16 mouse cellular contexts compared by ENCODE assay signal in genomic region chr5:121145609-121146008, GRCm38 (mm10). TPM values are rescaled to one million over a fixed set of nuclear protein-coding genes. Genes with fewer than 3 reads are reported as not detected.
DNase-seq lines count a peak whose midpoint lies in the region; ATAC-seq lines count a peak whose summit lies in the region.
"Had no signal": no experiment of that assay in that cellular context is flagged by ENCODE, and none has a peak within 500 bp of the region (broad histone marks: within the 10 kb centered on the region; RNA-seq: fewer than 3 reads in every experiment).

No protein-coding gene starts in this region.

- peak; percentile 20; the same call in 1 of the 2 replicates for ATAC-seq in frontal cortex, adult (ENCODE audit: low TSS enrichment)
- ATAC-seq in kidney, embryonic 15.5 days (replicated peaks; ENCODE audit: low FRiP score) = peak; percentile 64; the same call in 1 of the 2 replicates
- no peak for ATAC-seq in cerebellum, adult (ENCODE audit: insufficient number of reproducible peaks, low FRiP score, low TSS enrichment)
- ATAC-seq: intestine, embryonic 16.5 days; Patski had no signal

- no peaks in the 10 kb centered on the region for H3K9me3 ChIP-seq in kidney, embryonic 15.5 days (replicated peaks)

- H3K36me3 ChIP-seq in kidney, embryonic 15.5 days = peaks cover 92% of the 10 kb centered on the region

- H3K4me3 ChIP-seq in kidney, embryonic 15.5 days (replicated peaks) = no peak overlapping the region
- H3K4me3 ChIP-seq: gastrocnemius, adult 2 months had no signal

- H3K27me3 ChIP-seq in kidney, embryonic 15.5 days = no peaks in the 10 kb centered on the region
- H3K27me3 ChIP-seq: Patski had no signal

- no peak overlapping the region for H3K9ac ChIP-seq in kidney, embryonic 15.5 days
- H3K9ac ChIP-seq: lung, embryonic 14.5 days had no signal

- 74% methylated on average over 5 of the region's 5 CpGs for WGBS in kidney, embryonic 15.5 days

- DNase-seq in frontal cortex, postnatal 25 days (ENCODE audit: low spot score in 2 of 2) = no peak
- no peak for DNase-seq in kidney, postnatal 10 days
- DNase-seq in right cerebral cortex, adult 18-20 months = peak; percentile 25
- DNase-seq in right cerebral cortex, postnatal 25 days = no peak
- no peak for DNase-seq in liver
- DNase-seq: B cell, adult 2 months; lung, embryonic 14.5 days; right cerebral cortex, postnatal 14 days; thymus, postnatal 4 days had no signal

- peaks cover 23% of the 10 kb centered on the region for H3K4me1 ChIP-seq in kidney, embryonic 15.5 days

- H3K4me2 ChIP-seq in kidney, embryonic 15.5 days = no peak overlapping the region
- H3K4me2 ChIP-seq: liver, embryonic 11.5 days; lung, embryonic 14.5 days had no signal

- no peak overlapping the region for H3K27ac ChIP-seq in kidney, embryonic 15.5 days
- H3K27ac ChIP-seq: gastrocnemius, adult 2 months had no signal

RNA-seq across cellular contexts. Expression of gene Ptpn11, which starts 45.6 kb away (rescaled TPM):
- 19.9 and 20.9 TPM in 2 replicates for polyA plus RNA-seq in kidney, embryonic 15.5 days (2015; fragmentation: Nextera tagmentation; extraction: Ambion mirVana)

RNA-seq across cellular contexts. Expression of gene Rpl6, which starts 58.7 kb away (rescaled TPM):
- polyA plus RNA-seq in kidney, embryonic 15.5 days (2015; fragmentation: Nextera tagmentation; extraction: Ambion mirVana) = 639 and 659 TPM in 2 replicates
